11 mouse cellular contexts compared by ENCODE assay signal in the genomic region with DNA sequence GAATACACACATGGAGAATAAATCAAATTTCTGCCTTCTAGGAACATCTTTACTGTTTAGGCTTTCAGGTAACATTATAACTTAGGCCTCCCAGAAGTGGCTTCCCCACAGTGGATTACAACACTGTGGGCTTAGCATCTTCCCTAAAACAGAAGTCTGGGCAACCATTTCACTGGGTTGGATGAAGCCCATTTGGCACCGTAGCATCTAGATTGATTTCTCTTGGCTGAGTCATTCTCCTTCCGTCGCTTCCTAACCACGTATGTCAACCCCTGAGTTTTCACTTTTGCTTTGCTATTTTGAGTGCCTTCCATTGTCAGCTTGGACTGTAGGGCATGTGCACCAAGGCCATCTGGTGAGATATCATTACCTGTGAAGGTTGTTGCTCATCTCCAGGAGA.
"Had no signal": no experiment of that assay in that cellular context is flagged by ENCODE, and none has a peak within 500 bp of the region (broad histone marks: within the 10 kb centered on the region; RNA-seq: fewer than 3 reads in every experiment).

No protein-coding gene starts in this region.

- DNase-seq: kidney, adult 9 months; kidney, postnatal 36 days; layer of hippocampus, adult 9-11 months; layer of hippocampus, postnatal 36 days; liver, embryonic 13.5 days; liver, postnatal 0 days; lung, postnatal 14 days; retina, postnatal 1 day; spleen, adult 18-20 months; thymus, adult 18-20 months; thymus, postnatal 14 days had no signal
